Mouse (Mus musculus) liver, embryonic 14.5 days (tissue): ENCODE results near the gene Dgka. TPM values are rescaled to one million over a fixed set of nuclear protein-coding genes. Genes with fewer than 3 reads are reported as not detected.

Experiments used
- ATAC-seq: fragments of 200-750 bp; cut with Nextera tagmentation; 2 replicates; pipeline ENCODE4 v1.8.0; 2017; ENCODE audit warnings: moderate number of reproducible peaks, mild to moderate bottlenecking, moderate library complexity; ENCODE audit not compliant: insufficient read depth
- DNase-seq, 3 experiments: peaks; one replicate each; pipeline ENCODE4 v3.0.0-alpha.2; 2012 to 2013; ENCODE audit warnings: low read depth in 3 of 3, low spot score in 3 of 3
- H3K27ac ChIP-seq: fragments of 300-500 bp; sonication (generic); 2 replicates; pipeline ENCODE4 v1.5.1; 2014; ENCODE audit warnings: moderate library complexity, mild to moderate bottlenecking, control low read depth, inconsistent platforms
- H3K27me3 ChIP-seq: fragments of 300-500 bp; sonication (generic); 2 replicates; pipeline ENCODE4 v1.6.1; 2014; ENCODE audit warnings: mild to moderate bottlenecking, low read length, moderate library complexity; ENCODE audit not compliant: control insufficient read depth, insufficient read depth
- H3K36me3 ChIP-seq: fragments of 300-500 bp; sonication (generic); replicated peaks from 2 replicates; pipeline ENCODE4 v1.6.1; 2014; ENCODE audit warnings: low read depth; ENCODE audit not compliant: control insufficient read depth, insufficient read depth
- H3K4me1 ChIP-seq, 2 experiments: fragments of 200-500 bp in 1 of 2; fragments of 300-500 bp in 1 of 2; sonication (generic) in 1 of 2; replicated peaks; 2 replicates each; pipeline ENCODE4 v1.6.1; 2012 to 2014; ENCODE audit warnings: antibody characterized with exemption in 1 of 2, inconsistent platforms in 1 of 2, low read length in 1 of 2; ENCODE audit not compliant: control insufficient read depth in 2 of 2, insufficient read depth in 2 of 2
- H3K4me2 ChIP-seq: fragments of 300-500 bp; sonication (generic); 2 replicates; pipeline ENCODE4 v1.6.1; 2014; ENCODE audit warnings: low read depth, mild to moderate bottlenecking, control low read depth, moderate library complexity
- H3K4me3 ChIP-seq, 2 experiments: fragments of 200-500 bp in 1 of 2; fragments of 300-500 bp in 1 of 2; sonication (generic) in 1 of 2; 2 replicates each; pipeline ENCODE4 v1.5.1; 2012 to 2014; ENCODE audit warnings: low read depth in 2 of 2, low read length in 2 of 2, mild to moderate bottlenecking in 2 of 2, control low read depth in 1 of 2, inconsistent platforms in 1 of 2, moderate library complexity in 1 of 2; ENCODE audit not compliant: insufficient read depth in 1 of 2
- H3K9ac ChIP-seq: fragments of 300-500 bp; sonication (generic); replicated peaks from 2 replicates; pipeline ENCODE4 v1.6.1; 2014; ENCODE audit warnings: mild to moderate bottlenecking, control low read depth, moderate library complexity
- H3K9me3 ChIP-seq: fragments of 300-500 bp; sonication (generic); 2 replicates; pipeline ENCODE4 v1.6.1; 2016; ENCODE audit warnings: low read length, mixed read lengths; ENCODE audit not compliant: control insufficient read depth
- CTCF ChIP-seq: IDR thresholded peaks from 2 replicates; pipeline ENCODE4 v1.5.1; 2016; ENCODE audit warnings: antibody characterized with exemption, low read depth, control low read depth
- EP300 ChIP-seq: IDR thresholded peaks from 2 replicates; pipeline ENCODE4 v1.6.1; 2016; ENCODE audit warnings: antibody characterized with exemption, low read depth
- WGBS: fragments of 180-500 bp; shearing (Covaris S2); extraction: QIAGEN DNeasy Blood & Tissue Kit; methylation state at CpG from one replicate; pipeline ENCODE4 v1.1.7; 2014; ENCODE audit not compliant: insufficient replicate concordance; 5-methylcytosine and 5-hydroxymethylcytosine counted together
- polyA plus RNA-seq, 2 experiments: library from polyadenylated mRNA; depleted of rRNA in 1 of 2; stranded (reverse) in 1 of 2; unstranded in 1 of 2; fragments of >200 nt; fragmentation: Nextera tagmentation in 1 of 2; extraction: Ambion mirVana in 1 of 2; gene quantifications; 2 replicates each; pipeline versions ENCODE4 v1.2.1 to v1.2.3; 2012 to 2014

Gene Dgka
- polyA plus RNA-seq, 2 experiments = 1.6 to 2.0 TPM

DNA sequence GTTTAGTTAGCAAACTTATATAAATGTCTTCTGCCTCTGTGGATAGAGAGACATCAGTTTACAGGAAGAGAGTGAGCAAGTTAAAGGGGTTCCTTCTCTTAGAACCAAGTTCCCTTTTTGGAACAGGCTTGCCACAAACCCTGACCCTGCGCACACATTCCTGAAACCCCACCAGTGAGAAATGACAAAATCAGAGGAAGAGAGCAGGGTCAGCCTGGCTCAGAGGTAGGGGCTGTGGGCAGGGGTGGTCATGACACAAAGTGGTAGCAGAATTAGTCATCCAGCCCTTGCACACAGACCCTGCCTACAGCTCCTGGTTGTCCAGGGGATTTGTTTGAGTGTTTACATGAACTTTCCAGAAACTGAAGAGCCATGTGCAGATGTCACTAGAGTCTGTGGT lies 35.5 kb upstream of the Dgka start:
- H3K36me3 ChIP-seq = no peaks in the 10 kb centered on the region
- no peak overlapping the region for H3K9ac ChIP-seq
- H3K4me1 ChIP-seq = peaks cover 0 to 9% of the 10 kb centered on the region in 2 experiments; a peak in 2 of 4 replicates
- no peaks in the 10 kb centered on the region for H3K9me3 ChIP-seq
- no peak overlapping the region for H3K27ac ChIP-seq
- H3K27me3 ChIP-seq = no peaks in the 10 kb centered on the region
- 18% methylated on average over 1 of the region's 1 CpGs for WGBS
- no peak for DNase-seq
- ATAC-seq = no peak
- no peak overlapping the region for H3K4me2 ChIP-seq
- TF ChIP-seq EP300 (no peak), CTCF (no peak)
- no peak overlapping the region for H3K4me3 ChIP-seq

GRCm38 (mm10) chr10:128779011-128779795 lies 34.5 kb upstream of the Dgka start:
- no peak overlapping the region for H3K4me2 ChIP-seq
- H3K4me3 ChIP-seq = no peak overlapping the region
- TF ChIP-seq EP300 (no peak), CTCF (no peak)

GRCm38 (mm10) chr10:128778441-128778840 lies 33.8 kb upstream of the Dgka start:
- Histone ChIP-seq H3K27me3 (no peaks in the 10 kb centered on the region), H3K36me3 (no peaks in the 10 kb centered on the region), H3K27ac (no peak overlapping the region), H3K9ac (no peak overlapping the region), H3K4me2 (no peak overlapping the region), H3K9me3 (no peaks in the 10 kb centered on the region), H3K4me1 (peaks cover 0 to 9% of the 10 kb centered on the region in 2 experiments; a peak in 2 of 4 replicates), H3K4me3 (no peak overlapping the region)
- TF ChIP-seq EP300 (no peak), CTCF (no peak)
- ATAC-seq (no peak), DNase-seq (no peak)
- 61% methylated on average over 2 of the region's 2 CpGs for WGBS

More at GRCm38 (mm10) chr10:128779011-128779795, 34.5 kb upstream of the Dgka start:
- no peak overlapping the region for H3K9ac ChIP-seq
- no peaks in the 10 kb centered on the region for H3K27me3 ChIP-seq
- 15% methylated on average over 8 of the region's 8 CpGs for WGBS
- ATAC-seq (peak; percentile 70), DNase-seq (peak in 2 of 3 experiments; percentile 22 to 58)
- H3K9me3 ChIP-seq = no peaks in the 10 kb centered on the region
- no peaks in the 10 kb centered on the region for H3K36me3 ChIP-seq
- peaks cover 0 to 9% of the 10 kb centered on the region in 2 experiments; a peak in 2 of 4 replicates for H3K4me1 ChIP-seq
- no peak overlapping the region for H3K27ac ChIP-seq

DNA sequence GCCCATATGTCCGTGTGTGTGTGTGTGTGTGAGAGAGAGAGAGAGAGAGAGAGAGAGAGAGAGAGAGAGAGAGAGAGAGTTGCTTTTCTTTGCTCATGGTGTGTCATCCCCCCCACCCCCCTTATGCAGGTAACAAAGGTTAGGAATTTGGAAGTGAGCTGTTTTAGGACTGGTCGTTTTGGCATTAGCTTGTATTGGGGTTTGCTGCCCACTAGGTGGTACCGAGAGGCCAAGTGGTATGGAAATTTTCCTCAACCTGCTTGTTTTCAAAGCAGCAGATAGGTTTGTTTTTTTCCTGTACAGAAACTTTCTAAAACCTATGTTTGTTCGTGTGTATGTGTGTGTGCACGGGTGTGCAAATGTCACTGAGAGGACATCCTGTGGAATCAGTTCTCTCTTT lies 29.0 kb upstream of the Dgka start:
- Histone ChIP-seq H3K27me3 (no peaks in the 10 kb centered on the region), H3K4me3 (no peak overlapping the region), H3K9ac (no peak overlapping the region), H3K9me3 (no peaks in the 10 kb centered on the region), H3K36me3 (no peaks in the 10 kb centered on the region), H3K4me2 (no peak overlapping the region), H3K4me1 (peaks cover 3 to 5% of the 10 kb centered on the region in 2 experiments; a peak in 2 of 4 replicates), H3K27ac (no peak overlapping the region)
- TF ChIP-seq EP300 (no peak), CTCF (peak; percentile 49)
- ATAC-seq (no peak), DNase-seq (no peak)
- WGBS = 24% methylated on average over 5 of the region's 5 CpGs

GRCm38 (mm10) chr10:128772895-128773294 lies 28.2 kb upstream of the Dgka start:
- Histone ChIP-seq H3K4me3 (no peak overlapping the region), H3K4me2 (no peak overlapping the region), H3K4me1 (peaks cover 3% of the 10 kb centered on the region in 2 experiments; a peak in 2 of 4 replicates), H3K9ac (no peak overlapping the region), H3K27me3 (no peaks in the 10 kb centered on the region), H3K9me3 (no peaks in the 10 kb centered on the region), H3K36me3 (no peaks in the 10 kb centered on the region), H3K27ac (no peak overlapping the region)
- TF ChIP-seq CTCF = peak; percentile 42; the same call in 1 of the 2 replicates
- TF ChIP-seq EP300 = no peak
- DNase-seq (no peak), ATAC-seq (no peak)
- WGBS = 44% methylated on average over 2 of the region's 2 CpGs
